Mouse (Mus musculus) urinary bladder, postnatal 36 days (tissue): ENCODE data around the gene Sap30.
"Not testable (repeated sequence)": the region's sequence is repeated elsewhere in the genome, so short reads cannot be mapped to it uniquely, and the experiment has no call there.

Experiments
- DNase-seq, 2 experiments: peaks; one replicate each; pipeline ENCODE4 v3.0.0; 2022; ENCODE audit warnings: low spot score in 2 of 2, mixed read lengths in 1 of 2

Sap30 gene

GRCm38 (mm10) chr8:57498494-57498846 is 10.8 kb upstream of the Sap30 start:
- DNase-seq, result no peak

GRCm38 (mm10) chr8:57491873-57492272 is 4.2 kb upstream of the Sap30 start:
- DNase-seq, result no peak

- DNase-seq, result no peak
Observed at GRCm38 (mm10) chr8:57489896-57490295, 2.2 kb upstream of the Sap30 start.

GRCm38 (mm10) chr8:57489366-57489765 is 1.7 kb upstream of the Sap30 start:
- DNase-seq, result no peak

GRCm38 (mm10) chr8:57488312-57488765 is 679 bp upstream of the Sap30 start:
- peak; percentile 37 to 64 for DNase-seq

GRCm38 (mm10) chr8:57486491-57487440 is 894 bp downstream of the Sap30 start:
- peak; percentile 23 to 36 for DNase-seq

- no peak for DNase-seq
Observed at GRCm38 (mm10) chr8:57480606-57481005, 7.1 kb downstream of the Sap30 start.

GRCm38 (mm10) chr8:57479700-57480099 is 8.0 kb downstream of the Sap30 start:
- DNase-seq, result no peak

- no peak for DNase-seq
Observed at GRCm38 (mm10) chr8:57478406-57478805, 9.3 kb downstream of the Sap30 start.

GRCm38 (mm10) chr8:57473751-57474150 is 13.9 kb downstream of the Sap30 start:
- no peak for DNase-seq

- DNase-seq, result no peak
Observed at GRCm38 (mm10) chr8:57470863-57471262, 16.8 kb downstream of the Sap30 start.

GRCm38 (mm10) chr8:57468624-57469023 is 19.0 kb downstream of the Sap30 start:
- peak; percentile 42 to 80 for DNase-seq

- DNase-seq, result no peak
Observed at GRCm38 (mm10) chr8:57463757-57464156, 23.9 kb downstream of the Sap30 start.

GRCm38 (mm10) chr8:57462839-57463238 is 24.8 kb downstream of the Sap30 start:
- DNase-seq, result no peak

GRCm38 (mm10) chr8:57457942-57458341 is 29.7 kb downstream of the Sap30 start:
- no peak for DNase-seq

GRCm38 (mm10) chr8:57457152-57457551 is 30.5 kb downstream of the Sap30 start:
- DNase-seq, result no peak

GRCm38 (mm10) chr8:57455765-57456164 is 31.9 kb downstream of the Sap30 start, which contains the start of gene Scrg1:
Gene Scrg1 (plus strand): TSS chr8:57455923.
- DNase-seq, result no peak

- DNase-seq, result no peak
Observed at GRCm38 (mm10) chr8:57453361-57453760, 34.3 kb downstream of the Sap30 start.

- no peak for DNase-seq
Observed at GRCm38 (mm10) chr8:57451896-57452295, 35.8 kb downstream of the Sap30 start.

GRCm38 (mm10) chr8:57450726-57451125 is 36.9 kb downstream of the Sap30 start:
- DNase-seq, result no peak

GRCm38 (mm10) chr8:57445901-57446300 is 41.8 kb downstream of the Sap30 start:
- DNase-seq, result not testable (repeated sequence)

GRCm38 (mm10) chr8:57443289-57443688 is 44.4 kb downstream of the Sap30 start:
- peak in 1 of 2 experiments; percentile 8 for DNase-seq

GRCm38 (mm10) chr8:57441556-57441955 is 46.1 kb downstream of the Sap30 start:
- no peak for DNase-seq
